Mouse (Mus musculus) brain, embryonic 14.5 days (tissue): ENCODE data around the gene Stk39.

Experiments used
- CTCF ChIP-seq: fragments of 200-500 bp; IDR thresholded peaks from 2 replicates; pipeline ENCODE4 v1.5.1; 2012; ENCODE audit warnings: inconsistent platforms, mild to moderate bottlenecking, moderate library complexity, borderline replicate concordance; ENCODE audit not compliant: insufficient read depth, insufficient read length; ENCODE audit errors: extremely low read depth
- POLR2A ChIP-seq: fragments of 200-500 bp; IDR thresholded peaks from 2 replicates; pipeline ENCODE4 v1.6.1; 2012; ENCODE audit warnings: mild to moderate bottlenecking, inconsistent platforms, borderline replicate concordance; ENCODE audit not compliant: poor library complexity, insufficient read depth, insufficient read length, severe bottlenecking; ENCODE audit errors: extremely low read depth

GRCm38 (mm10) chr2:68469491-68469890, 2.6 kb downstream of the Stk39 start:
- no peak for TF ChIP-seq CTCF
- no peak for TF ChIP-seq POLR2A
